Mouse (Mus musculus): Measurements from ENCODE around the gene Foxo3. TPM values are rescaled to one million over a fixed set of nuclear protein-coding genes. Genes with fewer than 3 reads are reported as not detected.

Gene Foxo3
- polyA plus RNA-seq, 2 experiments: 15.6 to 17.6 TPM

GRCm38 (mm10) chr10:42277476-42278306 lies 1.1 kb upstream of the Foxo3 start:
- peak; percentile 80 for ATAC-seq (ENCODE audit: insufficient read depth)
- Histone ChIP-seq H3K4me3 (ENCODE audit: insufficient read depth in 1 of 2, low read depth in 2 of 2, low read length in 2 of 2) (peak overlapping the region; percentile 78 to 95), H3K27me3 (ENCODE audit: control insufficient read depth, insufficient read depth, low read length) (no peaks in the 10 kb centered on the region), H3K4me1 (replicated peaks; ENCODE audit: control insufficient read depth in 2 of 2, insufficient read depth in 2 of 2, low read length in 1 of 2) (peaks cover 8 to 9% of the 10 kb centered on the region in 2 experiments), H3K9me3 (ENCODE audit: control insufficient read depth, low read length) (no peaks in the 10 kb centered on the region), H3K36me3 (replicated peaks; ENCODE audit: control insufficient read depth, insufficient read depth, low read depth) (peaks cover 21% of the 10 kb centered on the region), H3K4me2 (ENCODE audit: low read depth) (peak overlapping the region; percentile 98), H3K27ac (peak overlapping the region; percentile 86), H3K9ac (replicated peaks) (peak overlapping the region; percentile 91)
- under 1% methylated on average over 78 of the region's 78 CpGs for WGBS (ENCODE audit: insufficient replicate concordance)
- peak; percentile 97 for DNase-seq (ENCODE audit: low read depth in 3 of 3, low spot score in 3 of 3)
- TF ChIP-seq EP300 (IDR thresholded peaks at IDR 0.05; ENCODE audit: low read depth) (no peak; the same call in 1 of the 2 replicates), CTCF (IDR thresholded peaks at IDR 0.05; ENCODE audit: low read depth) (no peak)

GRCm38 (mm10) chr10:42275871-42276501 lies 569 bp downstream of the Foxo3 start:
- DNase-seq (ENCODE audit: low read depth in 3 of 3, low spot score in 3 of 3): no peak
- under 1% methylated on average over 40 of the region's 40 CpGs for WGBS (ENCODE audit: insufficient replicate concordance)
- peak overlapping the region; percentile 97 for H3K9ac ChIP-seq (replicated peaks)
- no peak for TF ChIP-seq EP300 (IDR thresholded peaks at IDR 0.05; ENCODE audit: low read depth)
- TF ChIP-seq CTCF (IDR thresholded peaks at IDR 0.05; ENCODE audit: low read depth): no peak; the same call in 1 of the 2 replicates
- peak overlapping the region; percentile 95 to 98 for H3K4me3 ChIP-seq (ENCODE audit: insufficient read depth in 1 of 2, low read depth in 2 of 2, low read length in 2 of 2)
- H3K9me3 ChIP-seq (ENCODE audit: control insufficient read depth, low read length): no peaks in the 10 kb centered on the region
- H3K27me3 ChIP-seq (ENCODE audit: control insufficient read depth, insufficient read depth, low read length): no peaks in the 10 kb centered on the region
- H3K36me3 ChIP-seq (replicated peaks; ENCODE audit: control insufficient read depth, insufficient read depth, low read depth): peaks cover 38% of the 10 kb centered on the region
- H3K4me1 ChIP-seq (replicated peaks; ENCODE audit: control insufficient read depth in 2 of 2, insufficient read depth in 2 of 2, low read length in 1 of 2): peaks cover 24 to 25% of the 10 kb centered on the region in 2 experiments
- H3K4me2 ChIP-seq (ENCODE audit: low read depth): peak overlapping the region; percentile 98
- peak overlapping the region; percentile 94 for H3K27ac ChIP-seq
- no peak for ATAC-seq (ENCODE audit: insufficient read depth)

GRCm38 (mm10) chr10:42275401-42275870 lies 1.1 kb downstream of the Foxo3 start:
- no peak for DNase-seq (ENCODE audit: low read depth in 3 of 3, low spot score in 3 of 3)
- peak overlapping the region; percentile 95 to 98 for H3K4me3 ChIP-seq (ENCODE audit: insufficient read depth in 1 of 2, low read depth in 2 of 2, low read length in 2 of 2)
- H3K36me3 ChIP-seq (replicated peaks; ENCODE audit: control insufficient read depth, insufficient read depth, low read depth): peaks cover 42% of the 10 kb centered on the region
- H3K4me1 ChIP-seq (replicated peaks; ENCODE audit: control insufficient read depth in 2 of 2, insufficient read depth in 2 of 2, low read length in 1 of 2): peaks cover 29% of the 10 kb centered on the region in 2 experiments
- no peak for ATAC-seq (ENCODE audit: insufficient read depth)
- H3K27ac ChIP-seq: peak overlapping the region; percentile 94
- peak overlapping the region; percentile 98 for H3K4me2 ChIP-seq (ENCODE audit: low read depth)
- TF ChIP-seq EP300 (IDR thresholded peaks at IDR 0.05; ENCODE audit: low read depth) (no peak), CTCF (IDR thresholded peaks at IDR 0.05; ENCODE audit: low read depth) (no peak)
- under 1% methylated on average over 35 of the region's 54 CpGs for WGBS (ENCODE audit: insufficient replicate concordance)
- H3K9ac ChIP-seq (replicated peaks): peak overlapping the region; percentile 97
- H3K9me3 ChIP-seq (ENCODE audit: control insufficient read depth, low read length): no peaks in the 10 kb centered on the region
- H3K27me3 ChIP-seq (ENCODE audit: control insufficient read depth, insufficient read depth, low read length): no peaks in the 10 kb centered on the region

- WGBS (ENCODE audit: insufficient replicate concordance): under 1% methylated on average over 64 of the region's 65 CpGs
- Histone ChIP-seq H3K27ac (peak overlapping the region; percentile 94), H3K9me3 (ENCODE audit: control insufficient read depth, low read length) (no peaks in the 10 kb centered on the region), H3K4me2 (ENCODE audit: low read depth) (peak overlapping the region; percentile 98), H3K9ac (replicated peaks) (peak overlapping the region; percentile 97), H3K4me3 (ENCODE audit: insufficient read depth in 1 of 2, low read depth in 2 of 2, low read length in 2 of 2) (peak overlapping the region; percentile 95 to 98), H3K4me1 (replicated peaks; ENCODE audit: control insufficient read depth in 2 of 2, insufficient read depth in 2 of 2, low read length in 1 of 2) (peaks cover 32 to 34% of the 10 kb centered on the region in 2 experiments), H3K36me3 (replicated peaks; ENCODE audit: control insufficient read depth, insufficient read depth, low read depth) (peaks cover 48% of the 10 kb centered on the region), H3K27me3 (ENCODE audit: control insufficient read depth, insufficient read depth, low read length) (no peaks in the 10 kb centered on the region)
- no peak for ATAC-seq (ENCODE audit: insufficient read depth)
- TF ChIP-seq EP300 (IDR thresholded peaks at IDR 0.05; ENCODE audit: low read depth): no peak
- no peak for TF ChIP-seq CTCF (IDR thresholded peaks at IDR 0.05; ENCODE audit: low read depth)
- no peak for DNase-seq (ENCODE audit: low read depth in 3 of 3, low spot score in 3 of 3)
Observed at GRCm38 (mm10) chr10:42274712-42275400, 1.7 kb downstream of the Foxo3 start.

Measured in liver, embryonic 14.5 days (tissue).